Mouse (Mus musculus) stomach, postnatal 0 days (tissue): ENCODE results near the gene Aars. TPM values are rescaled to one million over a fixed set of nuclear protein-coding genes. Genes with fewer than 3 reads are reported as not detected.
"Not testable (repeated sequence)": the region's sequence is repeated elsewhere in the genome, so short reads cannot be mapped to it uniquely, and the experiment has no call there.

Experiments used
- ATAC-seq: fragments of 200-750 bp; cut with Nextera tagmentation; 2 replicates; pipeline ENCODE4 v1.8.0; 2017; ENCODE audit not compliant: low FRiP score, low TSS enrichment
- DNase-seq: peaks from one replicate; pipeline ENCODE4 v3.0.0-alpha.2; 2016; ENCODE audit warnings: low spot score
- H3K27ac ChIP-seq: fragments of 300-500 bp; sonication (generic); replicated peaks from 2 replicates; pipeline ENCODE4 v1.5.1; 2014; ENCODE audit warnings: mild to moderate bottlenecking, control low read depth
- H3K27me3 ChIP-seq: fragments of 300-500 bp; sonication (generic); 2 replicates; pipeline ENCODE4 v1.6.1; 2014; ENCODE audit warnings: low read length; ENCODE audit not compliant: control insufficient read depth, insufficient read depth
- H3K36me3 ChIP-seq: fragments of 300-500 bp; sonication (generic); 2 replicates; pipeline ENCODE4 v1.6.1; 2014; ENCODE audit warnings: low read length, mixed read lengths; ENCODE audit not compliant: control insufficient read depth, insufficient read depth
- H3K4me1 ChIP-seq: fragments of 300-500 bp; sonication (generic); replicated peaks from 2 replicates; pipeline ENCODE4 v1.6.1; 2014; ENCODE audit warnings: antibody characterized with exemption; ENCODE audit not compliant: control insufficient read depth, insufficient read depth
- H3K4me2 ChIP-seq: fragments of 300-500 bp; sonication (generic); replicated peaks from 2 replicates; pipeline ENCODE4 v1.6.1; 2014; ENCODE audit warnings: low read depth, mild to moderate bottlenecking, control low read depth, moderate library complexity
- H3K4me3 ChIP-seq: fragments of 300-500 bp; sonication (generic); 2 replicates; pipeline ENCODE4 v1.5.1; 2014; ENCODE audit warnings: low read depth, low read length, control low read depth
- H3K9ac ChIP-seq: fragments of 300-500 bp; sonication (generic); 2 replicates; pipeline ENCODE4 v1.6.1; 2014; ENCODE audit warnings: mild to moderate bottlenecking, low read length, control low read depth, mixed read lengths
- H3K9me3 ChIP-seq: fragments of 300-500 bp; sonication (generic); 2 replicates; pipeline ENCODE4 v1.6.1; 2016; ENCODE audit warnings: low read length; ENCODE audit not compliant: control insufficient read depth
- CTCF ChIP-seq: IDR thresholded peaks from 2 replicates; pipeline ENCODE4 v1.5.1; 2016; ENCODE audit warnings: antibody characterized with exemption, low read depth, mild to moderate bottlenecking, moderate library complexity
- EP300 ChIP-seq: optimal IDR thresholded peaks from 2 replicates; pipeline ENCODE3; 2016; ENCODE audit warnings: antibody characterized with exemption
- WGBS: fragments of 180-500 bp; shearing (Covaris S2); extraction: QIAGEN DNeasy Blood & Tissue Kit; methylation state at CpG from one replicate; pipeline ENCODE4 v1.1.7; 2014; 5-methylcytosine and 5-hydroxymethylcytosine counted together
- polyA plus RNA-seq: library from polyadenylated mRNA; unstranded; fragments of >200 nt; fragmentation: Nextera tagmentation; extraction: Ambion mirVana; gene quantifications from 2 replicates; pipeline ENCODE4 v1.2.1, GENCODE M21; 2015

The Aars gene
- polyA plus RNA-seq, 1 experiment from 2014 or later = 27.4 TPM

DNA sequence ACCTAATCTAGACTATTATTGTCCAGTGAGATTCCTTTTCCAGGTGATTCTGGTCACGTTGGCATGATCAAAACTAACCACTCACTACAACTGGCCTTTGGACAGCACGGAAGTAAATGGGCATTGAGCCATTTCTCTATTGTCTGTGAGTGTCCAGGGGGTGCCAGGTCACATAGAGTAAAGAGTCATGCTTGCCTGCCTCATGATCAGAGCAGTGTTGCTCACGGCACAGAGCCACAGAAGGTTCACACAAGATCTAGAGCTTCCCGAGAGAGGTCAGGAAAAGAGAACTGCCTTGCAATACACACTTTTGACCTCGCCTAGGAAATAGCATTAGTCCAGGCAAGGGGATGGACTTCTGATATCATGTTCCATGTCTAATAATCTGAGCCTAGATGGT, 46.5 kb downstream of the Aars start:
- Histone ChIP-seq H3K27me3 (no peaks in the 10 kb centered on the region), H3K9ac (no peak overlapping the region), H3K4me3 (no peak overlapping the region), H3K4me2 (no peak overlapping the region), H3K4me1 (no peaks in the 10 kb centered on the region), H3K27ac (no peak overlapping the region), H3K9me3 (no peaks in the 10 kb centered on the region), H3K36me3 (no peaks in the 10 kb centered on the region)
- ATAC-seq (no peak), DNase-seq (no peak)
- 55% methylated on average over 5 of the region's 5 CpGs for WGBS
- no peak for TF ChIP-seq EP300
- TF ChIP-seq CTCF = no peak

DNA sequence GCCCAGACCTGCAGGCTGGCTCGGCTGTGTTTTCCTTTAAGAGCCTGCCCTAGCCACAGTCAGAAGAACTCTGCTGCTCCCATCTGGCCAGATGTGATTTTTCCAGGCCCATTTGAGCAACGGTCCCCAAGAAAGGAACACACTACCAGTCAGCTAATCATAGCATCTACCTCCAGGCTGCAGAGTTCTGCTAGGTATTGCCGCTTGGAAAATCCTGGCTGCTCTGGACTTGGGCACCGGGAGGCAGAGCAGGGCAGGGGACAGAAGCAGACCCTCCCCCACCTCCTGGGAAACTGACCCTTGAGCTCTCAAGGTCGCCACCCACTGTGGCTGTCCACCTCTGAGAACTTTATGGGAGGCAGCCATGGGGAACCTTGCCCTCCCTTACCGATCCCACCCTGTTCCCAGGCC, 46.9 kb downstream of the Aars start:
- no peak overlapping the region for H3K4me3 ChIP-seq
- ATAC-seq (0 out of 2 replicates have a peak, but pooled peaks have one; percentile 26), DNase-seq (peak; percentile 47)
- H3K36me3 ChIP-seq = no peaks in the 10 kb centered on the region
- H3K9ac ChIP-seq = no peak overlapping the region
- H3K4me2 ChIP-seq = no peak overlapping the region
- no peak overlapping the region for H3K27ac ChIP-seq
- no peaks in the 10 kb centered on the region for H3K9me3 ChIP-seq
- H3K4me1 ChIP-seq = no peaks in the 10 kb centered on the region
- 30% methylated on average over 6 of the region's 6 CpGs for WGBS
- TF ChIP-seq EP300 (no peak), CTCF (peak; percentile 75)
- no peaks in the 10 kb centered on the region for H3K27me3 ChIP-seq

DNA sequence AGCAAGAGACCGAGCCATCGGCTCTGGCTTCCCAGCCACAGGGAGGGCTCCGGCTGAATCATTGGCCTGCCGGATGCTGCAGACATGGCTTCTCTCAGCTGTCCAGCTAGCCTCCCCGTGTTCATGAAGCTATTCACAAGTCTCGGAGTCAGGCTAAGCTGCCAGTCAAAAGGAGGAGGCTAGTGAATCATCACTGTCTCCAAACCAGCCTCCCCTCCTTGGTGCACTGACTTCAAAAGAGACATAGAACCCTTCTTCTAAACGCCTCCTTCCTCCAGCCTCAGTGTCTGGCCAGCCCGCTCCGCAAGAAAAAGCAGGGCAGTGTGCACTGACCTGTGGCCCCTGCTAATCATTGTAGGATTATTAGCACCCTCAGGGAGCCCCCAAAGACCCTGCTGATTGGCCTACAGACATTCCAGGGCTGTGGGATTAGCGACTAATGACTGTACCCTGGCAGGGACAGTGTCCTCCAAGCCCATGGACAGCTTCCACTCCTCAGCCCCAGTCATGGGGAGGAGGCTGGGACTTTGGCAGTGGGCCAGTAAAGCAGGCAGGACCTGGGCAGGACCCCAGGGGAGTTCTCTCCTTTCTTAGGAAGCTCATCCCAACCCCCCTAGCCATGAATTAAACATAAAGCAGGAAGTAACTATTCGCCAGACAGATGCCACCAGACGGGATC, 48.8 kb downstream of the Aars start:
- no peak for ATAC-seq
- no peaks in the 10 kb centered on the region for H3K36me3 ChIP-seq
- DNase-seq = no peak
- 62% methylated on average over 12 of the region's 12 CpGs for WGBS
- H3K4me3 ChIP-seq = no peak overlapping the region
- H3K27me3 ChIP-seq = no peaks in the 10 kb centered on the region
- no peak for TF ChIP-seq EP300
- no peak for TF ChIP-seq CTCF
- H3K27ac ChIP-seq = no peak overlapping the region
- H3K9ac ChIP-seq = no peak overlapping the region
- no peaks in the 10 kb centered on the region for H3K4me1 ChIP-seq
- no peak overlapping the region for H3K4me2 ChIP-seq
- no peaks in the 10 kb centered on the region for H3K9me3 ChIP-seq

DNA sequence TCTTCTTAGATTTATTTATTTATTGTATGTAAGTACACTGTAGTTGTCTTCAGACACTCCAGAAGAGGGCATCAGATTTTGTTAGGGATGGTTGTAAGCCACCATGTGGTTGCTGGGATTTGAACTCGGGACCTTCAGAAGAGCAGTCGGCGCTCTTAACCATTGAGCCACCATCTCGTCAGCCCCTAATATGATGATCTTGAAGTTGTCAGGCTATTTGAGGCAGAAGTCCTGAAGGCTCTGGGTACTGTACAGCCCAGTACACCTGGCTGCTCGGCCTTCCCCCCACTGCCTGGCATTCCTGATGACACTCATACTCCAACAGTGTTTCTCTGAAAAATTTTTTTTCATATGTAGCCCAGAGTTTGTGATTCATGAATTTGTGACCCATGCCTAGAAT, 51.0 kb downstream of the Aars start:
- H3K9ac ChIP-seq, ATAC-seq, H3K4me1 ChIP-seq, H3K9me3 ChIP-seq, H3K27me3 ChIP-seq, H3K4me3 ChIP-seq, H3K27ac ChIP-seq, H3K36me3 ChIP-seq, H3K4me2 ChIP-seq, DNase-seq: not testable (repeated sequence)
- WGBS = 93% methylated on average over 5 of the region's 5 CpGs

DNA sequence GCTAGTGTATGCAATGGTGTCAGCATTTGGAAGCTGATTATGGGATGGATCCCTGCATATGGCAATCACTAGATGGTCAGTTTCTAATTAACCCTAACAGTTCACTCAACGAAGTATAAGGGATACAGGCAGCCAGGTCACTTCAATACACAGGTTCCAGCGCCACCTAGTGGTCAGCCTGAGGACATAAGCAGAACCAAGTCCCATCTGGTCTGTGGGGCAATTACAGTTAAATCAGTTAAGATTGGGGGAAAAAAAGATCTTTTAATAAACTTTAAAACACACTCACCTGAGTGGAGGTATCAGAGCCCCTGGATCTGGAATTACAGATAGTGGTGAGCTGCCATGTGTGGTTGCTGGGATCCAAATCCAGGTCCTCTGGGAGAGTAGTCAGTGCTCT, 57.2 kb downstream of the Aars start:
- TF ChIP-seq EP300 (no peak), CTCF (peak; percentile 90)
- H3K4me1 ChIP-seq = no peaks in the 10 kb centered on the region
- 2% methylated on average over 2 of the region's 2 CpGs for WGBS

DNA sequence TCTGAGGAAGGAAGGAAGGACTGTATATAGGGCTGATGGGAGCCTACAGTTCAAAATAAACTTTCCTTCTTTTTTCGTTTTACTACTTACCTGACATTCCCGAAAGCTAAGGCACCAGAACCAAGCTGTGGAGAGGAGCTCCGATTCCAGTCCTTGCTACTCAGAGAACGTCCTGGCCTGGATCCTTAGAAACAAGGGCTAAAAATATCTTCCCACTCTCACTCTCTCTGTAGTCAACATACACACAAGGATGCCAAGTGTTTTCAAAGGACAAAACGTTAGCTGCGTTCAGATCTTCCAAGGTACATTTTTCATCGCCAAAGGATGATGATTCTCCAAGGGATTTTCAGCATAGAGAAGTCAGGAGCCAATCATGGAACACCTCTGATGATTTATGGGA, 58.8 kb downstream of the Aars start:
- Histone ChIP-seq H3K27ac (no peak overlapping the region), H3K4me2 (no peak overlapping the region), H3K4me1 (no peaks in the 10 kb centered on the region), H3K27me3 (no peaks in the 10 kb centered on the region), H3K4me3 (no peak overlapping the region), H3K36me3 (no peaks in the 10 kb centered on the region), H3K9ac (no peak overlapping the region), H3K9me3 (no peaks in the 10 kb centered on the region)
- no peak for DNase-seq
- TF ChIP-seq EP300 (no peak), CTCF (no peak)
- ATAC-seq = no peak
- WGBS = 76% methylated on average over 7 of the region's 7 CpGs

More for the DNA sequence above, 57.2 kb downstream of the Aars start:
- Histone ChIP-seq H3K4me3 (no peak overlapping the region), H3K9me3 (no peaks in the 10 kb centered on the region), H3K9ac (no peak overlapping the region), H3K36me3 (no peaks in the 10 kb centered on the region), H3K27me3 (no peaks in the 10 kb centered on the region), H3K4me2 (no peak overlapping the region), H3K27ac (no peak overlapping the region)
- ATAC-seq (no peak), DNase-seq (peak; percentile 83)

DNA sequence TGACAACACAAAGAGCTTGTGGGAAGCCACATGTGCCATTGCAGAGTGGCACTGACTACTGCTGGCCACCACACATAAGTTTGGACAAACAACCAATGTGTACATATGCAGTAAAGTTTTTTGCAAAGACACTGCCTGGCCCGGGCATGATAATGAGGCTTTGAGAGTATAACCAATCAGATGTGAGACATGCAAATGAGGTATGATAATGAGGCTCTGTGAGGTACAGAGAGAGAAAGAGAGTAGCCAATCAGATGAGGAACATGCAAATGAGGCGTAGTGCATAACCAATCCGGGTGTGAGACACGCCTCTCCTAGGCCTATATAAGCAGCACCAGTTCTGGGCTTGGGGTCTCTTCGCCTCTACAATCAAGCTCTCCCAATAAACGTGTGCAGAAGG, 59.4 kb downstream of the Aars start, which contains the start of gene Clec18a:
TSS of gene Clec18a (minus strand) at position 101 of the 400 bp plus-strand sequence.
- not testable (repeated sequence) for H3K27me3 ChIP-seq, H3K4me3 ChIP-seq, H3K4me2 ChIP-seq, H3K36me3 ChIP-seq, ATAC-seq, H3K9me3 ChIP-seq, H3K4me1 ChIP-seq, H3K27ac ChIP-seq, DNase-seq, H3K9ac ChIP-seq
- whole genome bisulfite sequencing = 82% methylated on average over 3 of the region's 6 CpGs
